Mouse (Mus musculus): ENCODE results near the gene Sgca. TPM values are rescaled to one million over a fixed set of nuclear protein-coding genes. Genes with fewer than 3 reads are reported as not detected.

Gene Sgca
- polyA plus RNA-seq, 1 experiment from 2014 or later = 0.28 TPM

DNA sequence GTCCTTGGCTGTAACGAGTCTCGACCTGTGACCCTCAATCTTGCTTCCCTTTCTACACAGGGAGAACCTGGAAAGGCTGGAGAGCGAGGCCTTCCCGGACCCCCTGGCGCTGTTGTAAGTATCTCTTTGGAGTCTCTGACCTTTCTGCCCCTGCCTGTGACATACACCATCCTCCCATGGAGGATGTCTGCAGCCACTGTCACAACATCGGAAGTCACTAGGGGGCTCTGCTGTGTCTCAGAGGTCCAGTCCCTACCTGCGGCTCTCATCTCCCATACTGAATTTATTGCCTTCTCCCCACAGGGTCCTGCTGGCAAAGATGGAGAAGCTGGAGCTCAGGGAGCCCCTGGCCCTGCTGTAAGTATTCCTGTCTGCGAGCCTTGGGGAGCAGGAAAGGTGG, 31.8 kb downstream of the Sgca start:
- no peaks in the 10 kb centered on the region for H3K4me1 ChIP-seq (replicated peaks; ENCODE audit: insufficient read depth, low read length)
- ATAC-seq (replicated peaks; ENCODE audit: low FRiP score, low read depth) (no peak), DNase-seq (ENCODE audit: low spot score) (no peak)
- H3K27ac ChIP-seq = no peak overlapping the region
- H3K4me3 ChIP-seq (replicated peaks; ENCODE audit: low read depth, low read length) = no peak overlapping the region
- H3K4me2 ChIP-seq (ENCODE audit: low read length) = no peak overlapping the region
- no peaks in the 10 kb centered on the region for H3K27me3 ChIP-seq (ENCODE audit: insufficient read depth, low read length)
- H3K36me3 ChIP-seq (ENCODE audit: insufficient read depth, low read length) = 0 out of 2 replicates have a peak, but pooled peaks cover 5% of the 10 kb centered on the region
- no peaks in the 10 kb centered on the region for H3K9me3 ChIP-seq (replicated peaks; ENCODE audit: low read length)
- H3K9ac ChIP-seq (ENCODE audit: low read depth, low read length) = no peak overlapping the region
- WGBS = 21% methylated on average over 8 of the region's 8 CpGs
- peak; percentile 13; the same call in 1 of the 2 replicates for TF ChIP-seq CTCF (IDR thresholded peaks at IDR 0.05; ENCODE audit: low read depth)

DNA sequence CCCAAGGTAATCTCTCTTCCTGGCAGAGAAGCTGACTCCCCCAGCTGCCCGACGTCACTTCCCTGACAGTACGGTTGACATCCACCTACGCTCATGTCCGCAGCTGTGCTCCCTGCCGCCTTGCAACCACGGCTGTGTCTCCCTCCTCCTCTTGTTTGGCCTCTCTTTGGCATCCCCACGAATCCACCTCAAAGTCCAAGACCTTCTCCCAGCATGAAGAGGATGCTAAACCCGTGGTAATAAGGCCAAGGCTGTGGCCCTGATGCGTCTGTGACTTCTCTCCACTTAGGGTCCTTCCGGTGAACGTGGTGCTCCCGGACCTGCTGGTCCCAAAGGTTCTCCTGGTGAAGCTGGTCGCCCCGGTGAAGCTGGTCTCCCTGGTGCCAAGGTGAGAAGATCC, 33.1 kb downstream of the Sgca start:
- WGBS = 78% methylated on average over 15 of the region's 15 CpGs
- Histone ChIP-seq H3K27ac (no peak overlapping the region), H3K27me3 (ENCODE audit: insufficient read depth, low read length) (no peaks in the 10 kb centered on the region), H3K9me3 (replicated peaks; ENCODE audit: low read length) (no peaks in the 10 kb centered on the region), H3K9ac (ENCODE audit: low read depth, low read length) (no peak overlapping the region), H3K36me3 (ENCODE audit: insufficient read depth, low read length) (0 out of 2 replicates have a peak, but pooled peaks cover 5% of the 10 kb centered on the region), H3K4me1 (replicated peaks; ENCODE audit: insufficient read depth, low read length) (0 out of 2 replicates have a peak, but pooled peaks cover 4% of the 10 kb centered on the region), H3K4me2 (ENCODE audit: low read length) (no peak overlapping the region), H3K4me3 (replicated peaks; ENCODE audit: low read depth, low read length) (no peak overlapping the region)
- DNase-seq (ENCODE audit: low spot score) (no peak), ATAC-seq (replicated peaks; ENCODE audit: low FRiP score, low read depth) (no peak)
- no peak for TF ChIP-seq CTCF (IDR thresholded peaks at IDR 0.05; ENCODE audit: low read depth)

DNA sequence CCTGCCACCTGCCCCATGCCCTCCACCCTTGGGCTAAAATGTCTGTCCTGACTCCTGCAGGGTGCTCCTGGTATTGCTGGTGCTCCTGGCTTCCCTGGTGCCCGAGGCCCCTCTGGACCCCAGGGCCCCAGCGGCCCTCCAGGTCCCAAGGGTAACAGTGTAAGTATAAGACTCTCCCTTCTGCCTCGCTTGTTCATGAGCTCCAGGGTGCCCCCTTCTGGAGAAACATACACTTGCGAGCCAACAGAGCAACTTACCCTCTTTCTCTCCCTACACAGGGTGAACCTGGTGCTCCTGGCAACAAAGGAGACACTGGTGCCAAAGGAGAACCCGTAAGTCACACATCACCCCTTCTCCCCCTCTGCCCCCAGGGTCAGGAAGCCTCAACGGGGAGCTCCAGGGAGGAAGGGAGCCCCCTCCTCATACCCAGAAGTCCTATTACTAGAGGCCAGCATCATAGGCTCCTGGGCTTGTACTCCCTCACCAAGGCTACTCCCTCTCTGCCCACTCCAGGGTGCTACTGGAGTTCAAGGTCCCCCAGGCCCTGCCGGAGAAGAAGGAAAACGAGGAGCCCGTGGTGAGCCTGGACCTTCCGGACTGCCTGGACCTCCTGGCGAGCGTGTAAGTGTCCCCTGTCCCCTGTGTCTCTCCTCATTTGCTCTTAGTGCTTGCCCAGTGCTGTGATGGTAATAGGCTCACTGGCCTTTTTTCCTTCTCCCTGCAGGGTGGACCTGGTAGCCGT, 33.7 kb downstream of the Sgca start:
- Histone ChIP-seq H3K9me3 (replicated peaks; ENCODE audit: low read length) (no peaks in the 10 kb centered on the region), H3K4me2 (ENCODE audit: low read length) (no peak overlapping the region), H3K9ac (ENCODE audit: low read depth, low read length) (no peak overlapping the region), H3K4me3 (replicated peaks; ENCODE audit: low read depth, low read length) (no peak overlapping the region), H3K36me3 (ENCODE audit: insufficient read depth, low read length) (0 out of 2 replicates have a peak, but pooled peaks cover 5% of the 10 kb centered on the region), H3K27ac (0 out of 2 replicates have a peak overlapping the region, but pooled peaks have one; percentile 3), H3K4me1 (replicated peaks; ENCODE audit: insufficient read depth, low read length) (peaks cover 7% of the 10 kb centered on the region; the same call in 1 of the 2 replicates), H3K27me3 (ENCODE audit: insufficient read depth, low read length) (no peaks in the 10 kb centered on the region)
- WGBS = 48% methylated on average over 13 of the region's 13 CpGs
- TF ChIP-seq CTCF (IDR thresholded peaks at IDR 0.05; ENCODE audit: low read depth) = peak; percentile 59
- DNase-seq (ENCODE audit: low spot score) = peak; percentile 38
- ATAC-seq (replicated peaks; ENCODE audit: low FRiP score, low read depth) = no peak

DNA sequence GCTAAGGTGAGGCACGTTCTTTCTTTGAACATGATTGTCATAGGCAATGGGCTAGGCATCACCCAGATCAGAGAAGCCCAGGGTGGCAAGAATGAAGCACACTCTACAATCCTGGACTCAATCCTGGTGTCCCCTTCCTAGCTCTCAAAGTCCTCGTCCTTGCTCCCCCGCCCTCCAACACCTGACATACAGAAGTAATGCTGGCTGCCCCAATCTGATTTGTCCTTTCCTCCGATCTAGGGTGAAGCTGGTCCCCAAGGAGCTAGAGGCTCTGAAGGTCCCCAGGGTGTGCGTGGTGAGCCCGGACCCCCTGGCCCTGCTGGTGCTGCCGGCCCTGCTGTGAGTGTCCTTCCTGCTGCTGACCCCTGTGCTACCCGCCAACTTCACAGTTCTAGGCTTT, 34.4 kb downstream of the Sgca start:
- 0 out of 2 replicates have a peak, but pooled peaks cover 5% of the 10 kb centered on the region for H3K36me3 ChIP-seq (ENCODE audit: insufficient read depth, low read length)
- no peak overlapping the region for H3K9ac ChIP-seq (ENCODE audit: low read depth, low read length)
- H3K4me3 ChIP-seq (replicated peaks; ENCODE audit: low read depth, low read length) = no peak overlapping the region
- DNase-seq (ENCODE audit: low spot score) (no peak), ATAC-seq (replicated peaks; ENCODE audit: low FRiP score, low read depth) (no peak)
- H3K4me2 ChIP-seq (ENCODE audit: low read length) = no peak overlapping the region
- no peaks in the 10 kb centered on the region for H3K9me3 ChIP-seq (replicated peaks; ENCODE audit: low read length)
- 82% methylated on average over 8 of the region's 8 CpGs for WGBS
- H3K4me1 ChIP-seq (replicated peaks; ENCODE audit: insufficient read depth, low read length) = peaks cover 11% of the 10 kb centered on the region; the same call in 1 of the 2 replicates
- H3K27me3 ChIP-seq (ENCODE audit: insufficient read depth, low read length) = no peaks in the 10 kb centered on the region
- no peak for TF ChIP-seq CTCF (IDR thresholded peaks at IDR 0.05; ENCODE audit: low read depth)
- H3K27ac ChIP-seq = no peak overlapping the region

DNA sequence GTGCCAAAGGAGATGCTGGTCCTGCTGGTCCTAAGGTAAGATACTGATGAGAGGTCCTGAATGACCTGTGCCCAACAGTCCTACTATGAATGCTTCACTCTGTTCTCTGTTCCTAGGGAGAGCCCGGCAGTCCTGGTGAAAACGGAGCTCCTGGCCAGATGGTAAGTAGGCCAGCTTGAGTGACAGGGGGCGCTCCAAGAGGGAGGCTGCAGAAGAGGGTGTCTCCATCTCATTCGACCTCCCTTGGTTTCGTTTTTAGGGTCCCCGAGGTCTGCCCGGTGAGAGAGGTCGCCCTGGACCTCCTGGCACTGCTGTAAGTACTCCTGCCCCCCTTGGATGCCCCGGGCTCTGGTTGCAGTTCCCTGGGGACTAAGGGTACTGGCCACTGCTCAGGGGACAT, 35.0 kb downstream of the Sgca start:
- H3K4me3 ChIP-seq (replicated peaks; ENCODE audit: low read depth, low read length) = no peak overlapping the region
- no peak overlapping the region for H3K9ac ChIP-seq (ENCODE audit: low read depth, low read length)
- 39% methylated on average over 9 of the region's 9 CpGs for whole genome bisulfite sequencing

DNA sequence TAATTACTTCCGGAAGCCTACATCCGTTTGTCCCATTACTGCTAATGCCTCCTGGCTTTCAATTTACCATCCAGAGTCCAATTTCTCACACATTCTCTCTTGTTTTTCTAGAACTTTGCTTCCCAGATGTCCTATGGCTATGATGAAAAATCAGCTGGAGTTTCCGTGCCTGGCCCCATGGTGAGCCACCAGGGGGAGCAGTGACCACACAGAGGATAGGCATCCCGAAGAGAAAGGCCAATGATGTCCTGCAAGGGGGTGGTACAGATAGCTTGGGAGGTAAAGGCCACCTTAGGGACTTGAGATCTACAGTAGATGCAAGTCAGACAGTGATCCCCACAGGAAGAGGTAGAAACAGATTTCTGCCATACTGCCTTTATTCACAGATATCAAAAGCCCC, 36.8 kb downstream of the Sgca start:
- DNase-seq (ENCODE audit: low spot score) (peak; percentile 86), ATAC-seq (replicated peaks; ENCODE audit: low FRiP score, low read depth) (no peak)
- no peaks in the 10 kb centered on the region for H3K9me3 ChIP-seq (replicated peaks; ENCODE audit: low read length)
- 18% methylated on average over 4 of the region's 4 CpGs for WGBS
- H3K9ac ChIP-seq (ENCODE audit: low read depth, low read length) = no peak overlapping the region
- peak; percentile 92 for TF ChIP-seq CTCF (IDR thresholded peaks at IDR 0.05; ENCODE audit: low read depth)
- no peak overlapping the region for H3K27ac ChIP-seq
- H3K4me2 ChIP-seq (ENCODE audit: low read length) = 0 out of 2 replicates have a peak overlapping the region, but pooled peaks have one; percentile 77
- H3K27me3 ChIP-seq (ENCODE audit: insufficient read depth, low read length) = 0 out of 2 replicates have a peak, but pooled peaks cover 6% of the 10 kb centered on the region
- H3K4me3 ChIP-seq (replicated peaks; ENCODE audit: low read depth, low read length) = no peak overlapping the region
- H3K36me3 ChIP-seq (ENCODE audit: insufficient read depth, low read length) = 0 out of 2 replicates have a peak, but pooled peaks cover 5% of the 10 kb centered on the region
- peaks cover 11% of the 10 kb centered on the region; the same call in 1 of the 2 replicates for H3K4me1 ChIP-seq (replicated peaks; ENCODE audit: insufficient read depth, low read length)

More for the DNA sequence above, 35.0 kb downstream of the Sgca start:
- peaks cover 11% of the 10 kb centered on the region; the same call in 1 of the 2 replicates for H3K4me1 ChIP-seq (replicated peaks; ENCODE audit: insufficient read depth, low read length)
- H3K4me2 ChIP-seq (ENCODE audit: low read length) = no peak overlapping the region
- no peaks in the 10 kb centered on the region for H3K27me3 ChIP-seq (ENCODE audit: insufficient read depth, low read length)
- 0 out of 2 replicates have a peak, but pooled peaks cover 5% of the 10 kb centered on the region for H3K36me3 ChIP-seq (ENCODE audit: insufficient read depth, low read length)
- no peak overlapping the region for H3K27ac ChIP-seq
- H3K9me3 ChIP-seq (replicated peaks; ENCODE audit: low read length) = no peaks in the 10 kb centered on the region
- no peak for ATAC-seq (replicated peaks; ENCODE audit: low FRiP score, low read depth)
- no peak for DNase-seq (ENCODE audit: low spot score)
- TF ChIP-seq CTCF (IDR thresholded peaks at IDR 0.05; ENCODE audit: low read depth) = no peak

Measured in kidney, postnatal 0 days (tissue).